Mouse (Mus musculus): ENCODE data around the gene Crhr1. TPM values are rescaled to one million over a fixed set of nuclear protein-coding genes. Genes with fewer than 3 reads are reported as not detected.

Gene Crhr1
- polyA plus RNA-seq, 1 experiment from 2014 or later: not detected

- in situ Hi-C loops (cut with MboI; ENCODE audit: low pct_unique_long_range_greater_than_20kb): no loop called here
- POLR2A ChIA-PET: interaction anchor here (1.4 kb wide), 1 partner anchor 13 kb away, joined by 10 read pairs; no protein-coding TSS in a partner anchor
- ATAC-seq: no peak
- DNase-seq (ENCODE audit: low read depth, low spot score): no peak
- CTCF ChIA-PET: no interaction called here
- H3K27me3 ChIP-seq: peaks cover 43% of the 10 kb centered on the region
- TF ChIP-seq CTCF (IDR thresholded peaks at IDR 0.05): no peak
Observed at GRCm38 (mm10) chr11:104158260-104158907, 25.7 kb downstream of the Crhr1 start.

- ATAC-seq: no peak
Observed at GRCm38 (mm10) chr11:104159769-104160272, 27.2 kb downstream of the Crhr1 start.

DNA sequence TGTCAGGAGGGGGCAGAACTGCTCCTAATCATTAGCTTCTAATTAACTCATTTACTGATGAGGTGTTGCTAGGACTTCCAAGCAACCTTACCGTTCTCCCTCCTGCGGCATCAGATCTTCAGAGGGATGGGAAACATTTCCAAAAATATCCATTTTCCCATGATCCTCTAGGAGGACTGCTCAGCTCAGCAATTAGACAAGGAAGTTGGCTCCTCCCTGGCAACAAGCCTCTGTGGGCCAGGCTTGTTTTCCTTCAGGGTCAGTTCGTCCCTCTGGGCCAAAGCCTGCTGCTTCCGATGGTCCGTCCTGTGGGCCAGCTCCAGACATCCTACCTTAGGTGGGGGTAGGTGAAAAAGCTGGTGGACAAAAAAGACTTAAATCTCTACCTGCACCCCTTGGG, 28.5 kb downstream of the Crhr1 start:
- TF ChIP-seq CTCF (IDR thresholded peaks at IDR 0.05): no peak
- no peak for ATAC-seq
- in situ Hi-C loops (cut with MboI; ENCODE audit: low pct_unique_long_range_greater_than_20kb): no loop called here
- ChIA-PET POLR2A (no interaction called here), CTCF (no interaction called here)
- peaks cover 43% of the 10 kb centered on the region for H3K27me3 ChIP-seq
- no peak for DNase-seq (ENCODE audit: low read depth, low spot score)

More at GRCm38 (mm10) chr11:104159769-104160272, 27.2 kb downstream of the Crhr1 start:
- no peak for DNase-seq (ENCODE audit: low read depth, low spot score)
- POLR2A ChIA-PET: no interaction called here
- H3K27me3 ChIP-seq: peaks cover 43% of the 10 kb centered on the region
- no peak for TF ChIP-seq CTCF (IDR thresholded peaks at IDR 0.05)
- CTCF ChIA-PET: no interaction called here
- in situ Hi-C loops (cut with MboI; ENCODE audit: low pct_unique_long_range_greater_than_20kb): no loop called here

DNA sequence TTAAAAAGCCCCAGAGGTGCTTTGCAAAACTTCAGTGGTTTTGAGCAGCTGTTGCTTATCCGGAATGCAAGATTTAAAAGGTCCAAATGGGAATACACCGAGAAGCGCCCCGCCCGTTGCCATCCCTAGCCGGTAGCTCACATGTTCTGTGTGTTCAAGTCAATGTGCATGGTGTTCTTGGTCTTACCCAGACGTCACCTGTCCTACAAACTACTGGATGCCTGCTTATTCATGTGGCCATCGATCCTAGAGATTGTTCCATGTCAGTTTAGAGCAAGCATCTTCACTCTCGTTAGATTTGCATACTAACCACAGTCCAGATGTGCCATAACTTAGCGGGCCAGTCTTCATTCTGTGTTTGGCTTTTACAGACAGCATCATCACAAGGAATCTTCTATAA, 31.6 kb downstream of the Crhr1 start:
- in situ Hi-C loops (cut with MboI; ENCODE audit: low pct_unique_long_range_greater_than_20kb): no loop called here
- POLR2A ChIA-PET: no interaction called here

DNA sequence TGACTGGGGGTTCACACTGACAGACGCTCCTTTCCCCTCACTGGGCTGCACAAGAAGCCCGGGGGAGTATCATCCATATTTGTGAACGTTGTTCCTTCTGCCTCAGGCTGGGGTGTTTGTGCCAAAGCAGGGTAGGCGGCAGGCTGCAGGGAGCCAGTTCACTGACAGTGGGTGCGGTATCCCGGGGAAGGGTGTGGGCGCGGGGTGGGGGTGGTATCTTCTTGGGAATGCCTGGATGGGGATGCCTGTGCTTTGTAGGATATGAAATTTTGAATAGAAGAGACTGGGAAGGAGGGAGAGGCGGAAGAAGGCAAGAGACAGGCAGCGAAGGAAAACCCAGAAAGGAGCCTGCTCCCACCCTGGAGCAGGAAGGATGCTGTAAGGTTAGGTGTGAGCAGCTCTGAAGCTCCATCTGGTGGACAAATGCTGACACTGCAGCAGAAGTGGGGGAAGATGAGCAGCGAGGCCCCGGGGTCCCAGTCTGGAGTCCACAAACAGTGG, 38.7 kb downstream of the Crhr1 start:
- peak; percentile 85 for TF ChIP-seq CTCF (IDR thresholded peaks at IDR 0.05)
- ATAC-seq: peak; percentile 5
- POLR2A ChIA-PET: interaction anchor here (1.0 kb wide), 1 partner anchor 13 kb away, joined by 10 read pairs; no protein-coding TSS in a partner anchor
- in situ Hi-C loops (cut with MboI; ENCODE audit: low pct_unique_long_range_greater_than_20kb): loop anchor here (5.0 kb wide), 1 partner anchor 179 kb away; no protein-coding TSS in a partner anchor
- H3K27me3 ChIP-seq: peaks cover 35% of the 10 kb centered on the region
- CTCF ChIA-PET: interaction anchor here (0.9 to 2.7 kb wide), 8 partner anchors 8 to 184 kb away, joined by 3 to 20 read pairs (median 5); no protein-coding TSS in a partner anchor
- DNase-seq (ENCODE audit: low read depth, low spot score): no peak

More for the DNA sequence above, 31.6 kb downstream of the Crhr1 start:
- DNase-seq (ENCODE audit: low read depth, low spot score) (no peak), ATAC-seq (no peak)
- H3K27me3 ChIP-seq: peaks cover 33% of the 10 kb centered on the region
- TF ChIP-seq CTCF (IDR thresholded peaks at IDR 0.05): no peak
- CTCF ChIA-PET: interaction anchor here (0.9 kb wide), 1 partner anchor 167 kb away, joined by 3 read pairs; no protein-coding TSS in a partner anchor

DNA sequence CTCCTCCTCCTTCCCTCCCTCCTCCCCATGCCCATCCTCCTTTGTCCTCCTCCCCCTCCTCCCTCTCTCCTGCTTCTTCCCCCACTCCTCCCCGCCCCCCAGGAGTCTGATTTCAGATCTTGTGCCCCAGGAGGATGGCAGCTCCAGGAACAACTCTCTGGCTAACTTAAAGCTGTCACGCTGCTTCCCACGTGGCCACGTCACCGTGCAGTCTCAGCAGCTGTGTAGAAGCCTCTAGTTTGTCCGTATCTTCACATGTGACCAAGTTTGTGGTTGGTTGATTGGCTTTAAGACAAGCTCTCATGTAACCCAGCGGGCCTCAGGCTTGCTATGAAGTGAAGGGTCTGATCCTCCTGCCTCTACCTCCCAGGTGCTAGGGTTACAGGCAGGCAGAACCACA, 46.2 kb downstream of the Crhr1 start:
- TF ChIP-seq CTCF (IDR thresholded peaks at IDR 0.05): no peak
- CTCF ChIA-PET: no interaction called here
- ATAC-seq (no peak), DNase-seq (ENCODE audit: low read depth, low spot score) (no peak)
- POLR2A ChIA-PET: no interaction called here
- H3K27me3 ChIP-seq: peaks cover 24% of the 10 kb centered on the region
- in situ Hi-C loops (cut with MboI; ENCODE audit: low pct_unique_long_range_greater_than_20kb): loop anchor here (25.0 kb wide), 1 partner anchor 417 kb away; the partner anchor contains the start of gene Wnt3

DNA sequence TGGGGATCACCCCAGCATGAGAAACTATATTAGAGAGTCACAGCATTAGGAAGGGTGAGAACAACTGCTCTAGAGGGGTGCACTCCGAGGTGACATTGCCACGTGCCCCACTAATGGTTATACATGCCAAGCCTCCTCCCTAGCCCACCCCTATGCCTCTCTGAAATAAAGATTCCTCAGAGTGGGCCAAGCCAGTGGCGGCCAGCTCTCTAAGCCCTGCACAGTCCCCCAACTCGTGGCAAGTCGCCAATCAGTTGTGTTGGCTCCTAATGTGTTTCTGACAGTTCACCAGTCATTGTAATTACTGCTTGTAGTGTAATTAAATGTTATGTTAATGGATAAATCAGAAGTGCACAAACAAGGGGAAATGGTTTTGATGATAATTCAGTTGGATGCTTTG, 47.1 kb downstream of the Crhr1 start:
- DNase-seq (ENCODE audit: low read depth, low spot score) (no peak), ATAC-seq (no peak)
- in situ Hi-C loops (cut with MboI; ENCODE audit: low pct_unique_long_range_greater_than_20kb): loop anchor here (25.0 kb wide), 1 partner anchor 418 kb away; the partner anchor contains the start of gene Wnt3
- ChIA-PET CTCF (no interaction called here), POLR2A (no interaction called here)
- TF ChIP-seq CTCF (IDR thresholded peaks at IDR 0.05): no peak
- peaks cover 18% of the 10 kb centered on the region for H3K27me3 ChIP-seq

DNA sequence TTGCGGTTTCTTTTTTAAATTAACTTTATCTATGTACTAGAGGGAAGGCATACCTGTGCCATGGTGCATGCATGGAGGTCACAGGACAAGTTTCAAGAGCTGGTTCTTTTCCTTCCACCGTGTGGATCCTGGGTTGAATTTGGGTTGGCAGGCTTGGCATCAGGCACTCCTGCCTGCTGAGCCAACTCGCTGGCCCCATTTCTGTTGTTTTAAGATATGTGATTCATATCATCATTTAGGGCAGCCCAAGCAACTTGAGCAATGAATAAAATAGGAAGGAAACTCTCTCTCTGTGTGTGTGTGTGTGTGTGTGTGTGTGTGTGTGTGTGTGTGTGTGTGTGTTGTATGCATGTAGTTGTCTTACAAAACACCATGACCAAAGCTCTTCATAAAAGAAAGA, 49.5 kb downstream of the Crhr1 start:
- ChIA-PET POLR2A (interaction anchor here (0.6 kb wide), 1 partner anchor 57 kb away, joined by 3 read pairs; no protein-coding TSS in a partner anchor), CTCF (interaction anchor here (1.5 kb wide), 1 partner anchor 10 kb away, joined by 6 read pairs; no protein-coding TSS in a partner anchor)
- DNase-seq (ENCODE audit: low read depth, low spot score): no peak
- H3K27me3 ChIP-seq: peaks cover 21% of the 10 kb centered on the region
- no peak for TF ChIP-seq CTCF (IDR thresholded peaks at IDR 0.05)
- in situ Hi-C loops (cut with MboI; ENCODE audit: low pct_unique_long_range_greater_than_20kb): loop anchor here (25.0 kb wide), 1 partner anchor 420 kb away; the partner anchor contains the start of gene Wnt3
- ATAC-seq: no peak

DNA sequence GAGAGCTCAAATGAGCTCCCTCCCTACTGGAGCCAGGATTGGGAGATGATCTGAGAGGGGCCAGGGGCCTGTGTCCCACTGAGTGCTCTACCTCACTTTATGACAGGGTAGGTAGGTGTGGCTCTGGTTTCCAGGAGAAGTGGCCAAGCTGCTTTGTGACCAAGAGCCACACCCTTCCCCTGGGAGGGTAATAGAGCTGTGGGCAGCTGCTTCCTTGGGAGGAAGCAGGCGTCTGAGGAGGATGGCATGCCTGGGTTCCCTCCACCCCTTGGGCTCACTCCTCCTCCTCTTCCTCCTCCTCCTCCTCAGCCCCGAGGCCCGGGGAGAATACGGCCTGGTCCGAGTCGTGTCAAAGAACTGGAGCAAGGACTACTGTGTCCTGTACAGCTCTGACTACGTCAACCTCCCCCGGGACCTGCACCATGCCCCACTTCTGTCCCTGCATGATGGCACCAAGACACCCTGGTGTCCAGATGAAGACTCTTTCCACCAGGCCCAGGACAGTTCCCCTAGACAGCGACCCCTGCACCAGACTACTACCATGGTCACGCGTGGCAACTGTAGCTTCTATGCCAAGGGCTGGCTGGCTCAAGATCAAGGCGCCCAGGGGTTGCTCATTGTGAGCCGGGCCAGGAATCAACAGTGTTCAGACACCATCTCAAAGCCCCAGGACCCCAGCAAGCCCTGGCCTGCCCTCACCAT, 53.6 kb downstream of the Crhr1 start, which contains the start of gene Sppl2c:
TSS of gene Sppl2c (plus strand) at position 193 of the 702 bp plus-strand sequence.
- no peak for ATAC-seq
- DNase-seq (ENCODE audit: low read depth, low spot score): no peak
- peaks cover 20% of the 10 kb centered on the region for H3K27me3 ChIP-seq
- ChIA-PET CTCF (interaction anchor here (0.8 kb wide), 1 partner anchor 189 kb away, joined by 3 read pairs; no protein-coding TSS in a partner anchor), POLR2A (no interaction called here)
- in situ Hi-C loops (cut with MboI; ENCODE audit: low pct_unique_long_range_greater_than_20kb): loop anchor here (25.0 kb wide), 1 partner anchor 424 kb away; the partner anchor contains the start of gene Wnt3
- no peak for TF ChIP-seq CTCF (IDR thresholded peaks at IDR 0.05)

GRCm38 (mm10) chr11:104186837-104187150, 54.1 kb downstream of the Crhr1 start:
- POLR2A ChIA-PET: no interaction called here
- no peak for ATAC-seq
- CTCF ChIA-PET: no interaction called here
- DNase-seq (ENCODE audit: low read depth, low spot score): no peak
- no peak for TF ChIP-seq CTCF (IDR thresholded peaks at IDR 0.05)
- in situ Hi-C loops (cut with MboI; ENCODE audit: low pct_unique_long_range_greater_than_20kb): loop anchor here (25.0 kb wide), 1 partner anchor 424 kb away; the partner anchor contains the start of gene Wnt3
- H3K27me3 ChIP-seq: peaks cover 25% of the 10 kb centered on the region

Data from Patski (cell line).